Mouse (Mus musculus) liver, postnatal 0 days (tissue): ENCODE measurements around the gene Anp32e.

Experiments
- CTCF ChIP-seq: sonication (generic); IDR thresholded peaks from 2 replicates; pipeline ENCODE4 v1.5.1; 2016; ENCODE audit warnings: antibody characterized with exemption, low read depth
- EP300 ChIP-seq: IDR thresholded peaks from 2 replicates; pipeline ENCODE4 v1.6.1; 2016; ENCODE audit warnings: antibody characterized with exemption, low read depth, mild to moderate bottlenecking

GRCm38 (mm10) chr3:95950763-95951551, 21.9 kb downstream of the Anp32e start:
- TF ChIP-seq CTCF = no peak
- TF ChIP-seq EP300 = no peak
